Mouse (Mus musculus) heart, embryonic 11.5 days (tissue): ENCODE results near the gene Alpl. TPM values are rescaled to one million over a fixed set of nuclear protein-coding genes. Genes with fewer than 3 reads are reported as not detected.

ENCODE experiments used
- ATAC-seq: fragments of 200-750 bp; cut with Nextera tagmentation; replicated peaks from 2 replicates; pipeline ENCODE4 v1.8.0; 2017; ENCODE audit warnings: moderate library complexity; ENCODE audit not compliant: insufficient number of reproducible peaks, low FRiP score, low TSS enrichment
- H3K27ac ChIP-seq: fragments of 300-500 bp; sonication (generic); 2 replicates; pipeline ENCODE4 v1.5.1; 2014; ENCODE audit warnings: mild to moderate bottlenecking, low read depth, low read length
- H3K27me3 ChIP-seq: fragments of 300-500 bp; sonication (generic); 2 replicates; pipeline ENCODE4 v1.6.1; 2014; ENCODE audit warnings: mild to moderate bottlenecking, low read length, mixed read lengths; ENCODE audit not compliant: control insufficient read depth, insufficient read depth
- H3K36me3 ChIP-seq: fragments of 300-500 bp; sonication (generic); 2 replicates; pipeline ENCODE4 v1.6.1; 2014; ENCODE audit warnings: mild to moderate bottlenecking, low read length, moderate library complexity, mixed read lengths; ENCODE audit not compliant: control insufficient read depth, insufficient read depth
- H3K4me1 ChIP-seq: fragments of 300-500 bp; sonication (generic); 2 replicates; pipeline ENCODE4 v1.6.1; 2014; ENCODE audit warnings: low read length; ENCODE audit not compliant: control insufficient read depth, insufficient read depth
- H3K4me2 ChIP-seq: fragments of 300-500 bp; sonication (generic); 2 replicates; pipeline ENCODE4 v1.6.1; 2014; ENCODE audit warnings: mild to moderate bottlenecking, moderate library complexity
- H3K4me3 ChIP-seq: fragments of 300-500 bp; sonication (generic); 2 replicates; pipeline ENCODE4 v1.5.1; 2014; ENCODE audit warnings: low read depth, low read length
- H3K9ac ChIP-seq: fragments of 300-500 bp; sonication (generic); 2 replicates; pipeline ENCODE4 v1.6.1; 2014; ENCODE audit warnings: mild to moderate bottlenecking, low read depth, low read length, moderate library complexity
- H3K9me3 ChIP-seq: fragments of 300-500 bp; sonication (generic); replicated peaks from 2 replicates; pipeline ENCODE4 v1.6.1; 2016; ENCODE audit warnings: low read length; ENCODE audit not compliant: control insufficient read depth
- WGBS: fragments of 180-500 bp; shearing (Covaris S2); extraction: QIAGEN DNeasy Blood & Tissue Kit; methylation state at CpG from one replicate; pipeline ENCODE4 v1.1.7; 2014; ENCODE audit not compliant: insufficient replicate concordance; 5-methylcytosine and 5-hydroxymethylcytosine counted together
- polyA plus RNA-seq: library from polyadenylated mRNA; unstranded; fragments of >200 nt; fragmentation: Nextera tagmentation; extraction: Ambion mirVana; gene quantifications from 2 replicates; pipeline ENCODE4 v1.2.1, GENCODE M21; 2014

Alpl gene
- polyA plus RNA-seq, 1 experiment from 2014 or later = 1.2 TPM

GRCm38 (mm10) chr4:137783541-137784191, 12.5 kb downstream of the Alpl start:
- no peak for ATAC-seq
- Histone ChIP-seq H3K4me3 (no peak overlapping the region), H3K27me3 (no peaks in the 10 kb centered on the region; the same call in 1 of the 2 replicates), H3K4me1 (no peaks in the 10 kb centered on the region), H3K27ac (no peak overlapping the region), H3K9me3 (no peaks in the 10 kb centered on the region), H3K9ac (no peak overlapping the region), H3K4me2 (no peak overlapping the region), H3K36me3 (no peaks in the 10 kb centered on the region)
- WGBS = 34% methylated on average over 9 of the region's 9 CpGs

- Histone ChIP-seq H3K27me3 (no peaks in the 10 kb centered on the region; the same call in 1 of the 2 replicates), H3K4me1 (no peaks in the 10 kb centered on the region), H3K4me3 (no peak overlapping the region), H3K9me3 (no peaks in the 10 kb centered on the region), H3K4me2 (no peak overlapping the region), H3K36me3 (no peaks in the 10 kb centered on the region), H3K27ac (no peak overlapping the region), H3K9ac (no peak overlapping the region)
- WGBS = 69% methylated on average over 5 of the region's 5 CpGs
- no peak for ATAC-seq
Observed at GRCm38 (mm10) chr4:137781949-137782348, 14.2 kb downstream of the Alpl start.

GRCm38 (mm10) chr4:137780986-137781385, 15.2 kb downstream of the Alpl start:
- no peak overlapping the region for H3K4me2 ChIP-seq
- no peaks in the 10 kb centered on the region; the same call in 1 of the 2 replicates for H3K27me3 ChIP-seq
- no peak overlapping the region for H3K27ac ChIP-seq
- no peaks in the 10 kb centered on the region for H3K36me3 ChIP-seq
- ATAC-seq = no peak
- H3K4me1 ChIP-seq = no peaks in the 10 kb centered on the region
- H3K4me3 ChIP-seq = no peak overlapping the region
- no peaks in the 10 kb centered on the region for H3K9me3 ChIP-seq
- no peak overlapping the region for H3K9ac ChIP-seq
- WGBS = 74% methylated on average over 3 of the region's 3 CpGs

GRCm38 (mm10) chr4:137778397-137779184, 17.6 kb downstream of the Alpl start:
- Histone ChIP-seq H3K4me1 (no peaks in the 10 kb centered on the region), H3K27ac (no peak overlapping the region), H3K4me2 (no peak overlapping the region), H3K9me3 (no peaks in the 10 kb centered on the region), H3K4me3 (no peak overlapping the region), H3K9ac (no peak overlapping the region), H3K27me3 (no peaks in the 10 kb centered on the region; the same call in 1 of the 2 replicates), H3K36me3 (no peaks in the 10 kb centered on the region)
- no peak for ATAC-seq
- 83% methylated on average over 17 of the region's 17 CpGs for WGBS

- no peak overlapping the region for H3K4me3 ChIP-seq
- H3K4me2 ChIP-seq = no peak overlapping the region
- no peaks in the 10 kb centered on the region for H3K4me1 ChIP-seq
- no peaks in the 10 kb centered on the region for H3K9me3 ChIP-seq
- no peaks in the 10 kb centered on the region for H3K27me3 ChIP-seq
- ATAC-seq = no peak
- no peak overlapping the region for H3K27ac ChIP-seq
- WGBS = 83% methylated on average over 4 of the region's 4 CpGs
- H3K36me3 ChIP-seq = no peaks in the 10 kb centered on the region
- no peak overlapping the region for H3K9ac ChIP-seq
Observed at GRCm38 (mm10) chr4:137777866-137778265, 18.3 kb downstream of the Alpl start.

GRCm38 (mm10) chr4:137774505-137774904, 21.7 kb downstream of the Alpl start:
- Histone ChIP-seq H3K9ac (no peak overlapping the region), H3K4me1 (peaks cover 6% of the 10 kb centered on the region; the same call in 1 of the 2 replicates), H3K4me3 (no peak overlapping the region), H3K27me3 (peaks cover 4% of the 10 kb centered on the region; the same call in 1 of the 2 replicates), H3K27ac (no peak overlapping the region), H3K36me3 (no peaks in the 10 kb centered on the region), H3K4me2 (no peak overlapping the region), H3K9me3 (no peaks in the 10 kb centered on the region)
- ATAC-seq = no peak
- 86% methylated on average over 6 of the region's 6 CpGs for WGBS

- Histone ChIP-seq H3K4me3 (no peak overlapping the region), H3K9ac (no peak overlapping the region), H3K36me3 (no peaks in the 10 kb centered on the region), H3K9me3 (no peaks in the 10 kb centered on the region), H3K4me1 (peaks cover 6% of the 10 kb centered on the region; the same call in 1 of the 2 replicates), H3K4me2 (no peak overlapping the region), H3K27ac (no peak overlapping the region), H3K27me3 (peaks cover 6% of the 10 kb centered on the region; the same call in 1 of the 2 replicates)
- WGBS = 68% methylated on average over 5 of the region's 5 CpGs
- no peak for ATAC-seq
Observed at GRCm38 (mm10) chr4:137774013-137774412, 22.2 kb downstream of the Alpl start.

GRCm38 (mm10) chr4:137773369-137773899, 22.8 kb downstream of the Alpl start:
- 37% methylated on average over 2 of the region's 2 CpGs for WGBS
- no peaks in the 10 kb centered on the region for H3K9me3 ChIP-seq
- no peak for ATAC-seq
- no peak overlapping the region for H3K4me3 ChIP-seq
- no peaks in the 10 kb centered on the region for H3K36me3 ChIP-seq
- no peak overlapping the region for H3K27ac ChIP-seq
- peaks cover 9% of the 10 kb centered on the region; the same call in 1 of the 2 replicates for H3K4me1 ChIP-seq
- H3K9ac ChIP-seq = no peak overlapping the region
- H3K27me3 ChIP-seq = peaks cover 8% of the 10 kb centered on the region; the same call in 1 of the 2 replicates
- H3K4me2 ChIP-seq = no peak overlapping the region
